Mouse (Mus musculus) embryonic fibroblast, embryonic 13.5 days (primary cell): ENCODE results near the gene Tmem33.

Experiments
- CTCF ChIP-seq: IDR thresholded peaks from 2 replicates; pipeline ENCODE4 v1.5.1; 2011; ENCODE audit warnings: mild to moderate bottlenecking, control low read depth, low read length, moderate library complexity, borderline replicate concordance; ENCODE audit not compliant: insufficient read depth
- POLR2A ChIP-seq: IDR thresholded peaks from 2 replicates; pipeline ENCODE4 v1.6.1; 2011; ENCODE audit warnings: low read depth, mild to moderate bottlenecking, control low read depth, low read length, moderate library complexity

GRCm38 (mm10) chr5:67296171-67296570 lies 35.8 kb downstream of the Tmem33 start:
- TF ChIP-seq CTCF (no peak), POLR2A (no peak)
